Mouse (Mus musculus): Measurements from ENCODE around the gene Hook1. TPM values are rescaled to one million over a fixed set of nuclear protein-coding genes. Genes with fewer than 3 reads are reported as not detected.
A peak's percentile ranks its signal among the peaks of the same experiment; 100 is the strongest.
"Not testable (repeated sequence)": the region's sequence is repeated elsewhere in the genome, so short reads cannot be mapped to it uniquely, and the experiment has no call there.

The Hook1 gene
- total RNA-seq, 2 experiments from 2014 or later = 76.9 to 87.5 TPM

- DNase-seq (ENCODE audit: extremely low spot score in 1 of 2, low spot score in 2 of 2) = no peak
- Histone ChIP-seq H3K27ac (no peak overlapping the region; the same call in 1 of the 2 replicates), H3K4me3 (no peak overlapping the region)
- TF ChIP-seq CTCF (IDR thresholded peaks at IDR 0.05) = no peak
- intact Hi-C loops (cut with DNase I) = no loop called here
These were observed 19.1 kb upstream of the Hook1 start for GRCm38 (mm10) chr4:95947896-95948295.

- intact Hi-C loops (cut with DNase I) = no loop called here
- TF ChIP-seq CTCF (IDR thresholded peaks at IDR 0.05) = no peak
- no peak overlapping the region for H3K4me3 ChIP-seq
These were observed 13.7 kb upstream of the Hook1 start for GRCm38 (mm10) chr4:95953328-95953727.

DNA sequence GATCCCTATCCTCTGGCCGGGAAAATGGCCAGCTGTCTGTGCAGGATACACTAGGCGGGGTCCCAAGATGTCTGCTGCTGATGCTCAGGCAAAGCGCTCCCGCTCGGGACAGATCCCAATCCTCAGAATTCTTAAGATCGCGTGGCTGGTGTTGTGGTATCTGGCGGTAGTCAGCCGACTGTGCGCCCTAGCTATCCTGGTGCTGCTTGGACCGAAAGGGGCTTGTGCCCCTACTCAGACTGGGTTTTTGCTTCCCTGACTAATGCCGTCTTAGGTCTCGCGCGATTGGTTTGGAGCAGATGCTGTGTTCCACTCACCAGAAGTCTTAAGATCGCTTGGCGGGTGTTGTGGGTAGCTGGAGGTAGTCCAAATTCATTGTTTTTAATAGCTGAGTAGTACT, 15.2 kb downstream of the Hook1 start:
- H3K27ac ChIP-seq; DNase-seq (ENCODE audit: extremely low spot score in 1 of 2, low spot score in 2 of 2); intact Hi-C loops (cut with DNase I); H3K4me3 ChIP-seq: not testable (repeated sequence)

More at GRCm38 (mm10) chr4:95953328-95953727, 13.7 kb upstream of the Hook1 start:
- DNase-seq (ENCODE audit: extremely low spot score in 1 of 2, low spot score in 2 of 2) = no peak
- no peak overlapping the region for H3K27ac ChIP-seq

- DNase-seq (ENCODE audit: extremely low spot score in 1 of 2, low spot score in 2 of 2) = no peak
- no peak for TF ChIP-seq CTCF (IDR thresholded peaks at IDR 0.05)
- H3K4me3 ChIP-seq = no peak overlapping the region
- intact Hi-C loops (cut with DNase I) = no loop called here
- no peak overlapping the region for H3K27ac ChIP-seq
These were observed 49.8 kb downstream of the Hook1 start for GRCm38 (mm10) chr4:96016875-96017274.

DNA sequence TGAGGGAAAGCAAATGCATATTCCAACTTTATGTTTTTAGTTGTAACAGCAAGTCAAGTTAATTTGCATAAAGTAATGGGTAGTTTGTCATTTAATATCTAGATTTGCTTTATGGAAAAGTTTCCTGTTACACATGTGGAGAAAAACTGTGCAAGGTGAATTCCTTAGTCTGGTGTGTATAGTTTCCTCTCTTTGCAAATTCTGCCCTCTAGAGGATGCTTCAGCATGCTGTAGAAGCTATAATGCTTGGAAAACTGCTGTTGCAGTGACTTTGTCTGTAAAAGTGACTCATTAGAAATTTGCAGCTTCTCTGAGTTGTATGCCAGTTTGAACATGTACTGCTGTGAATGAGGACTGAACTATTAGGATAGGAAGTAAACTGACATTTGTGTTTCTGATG, 55.8 kb downstream of the Hook1 start:
- intact Hi-C loops (cut with DNase I) = loop anchor here (10.0 kb wide), 1 partner anchor 1018 kb away; no protein-coding TSS in a partner anchor
- DNase-seq (ENCODE audit: extremely low spot score in 1 of 2, low spot score in 2 of 2) = no peak

GRCm38 (mm10) chr4:96028412-96028811, 61.4 kb downstream of the Hook1 start:
- intact Hi-C loops (cut with DNase I) = loop anchor here (10.0 kb wide), 1 partner anchor 1024 kb away; no protein-coding TSS in a partner anchor
- Histone ChIP-seq H3K4me3 (no peak overlapping the region), H3K27ac (peak overlapping the region; percentile 48)
- peak in 1 of 2 experiments; percentile 21 for DNase-seq (ENCODE audit: extremely low spot score in 1 of 2, low spot score in 2 of 2)
- no peak for TF ChIP-seq CTCF (IDR thresholded peaks at IDR 0.05)

More for the DNA sequence above, 55.8 kb downstream of the Hook1 start:
- Histone ChIP-seq H3K4me3 (no peak overlapping the region), H3K27ac (no peak overlapping the region)
- peak; percentile 65 for TF ChIP-seq CTCF (IDR thresholded peaks at IDR 0.05)

GRCm38 (mm10) chr4:96060106-96060505, 93.1 kb downstream of the Hook1 start:
- intact Hi-C loops (cut with DNase I) = no loop called here
- no peak overlapping the region for H3K27ac ChIP-seq

DNA sequence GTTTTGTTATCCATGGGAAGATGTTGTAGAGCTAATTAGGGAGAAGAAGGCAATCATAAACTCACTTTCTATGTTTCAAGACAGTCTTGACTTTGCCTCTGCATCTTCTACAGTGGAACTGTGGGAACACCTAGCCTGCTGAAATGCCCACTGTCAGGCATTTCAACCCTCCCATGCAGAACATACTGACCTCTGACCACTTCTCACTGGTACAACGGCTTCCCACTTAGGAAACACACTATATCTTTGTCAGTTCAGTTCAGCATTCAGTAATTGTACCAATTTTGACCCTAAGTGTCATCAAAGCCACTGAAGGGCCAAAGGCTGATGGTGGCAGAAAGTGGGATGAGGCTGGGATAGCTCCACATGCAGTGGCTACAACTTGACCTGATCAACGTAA, 95.0 kb downstream of the Hook1 start:
- no peak overlapping the region for H3K27ac ChIP-seq
- no peak for DNase-seq (ENCODE audit: extremely low spot score in 1 of 2, low spot score in 2 of 2)
- TF ChIP-seq CTCF (IDR thresholded peaks at IDR 0.05) = no peak
- intact Hi-C loops (cut with DNase I) = no loop called here
- H3K4me3 ChIP-seq = no peak overlapping the region

More at GRCm38 (mm10) chr4:96060106-96060505, 93.1 kb downstream of the Hook1 start:
- TF ChIP-seq CTCF (IDR thresholded peaks at IDR 0.05) = no peak
- no peak for DNase-seq (ENCODE audit: extremely low spot score in 1 of 2, low spot score in 2 of 2)
- no peak overlapping the region for H3K4me3 ChIP-seq

Other genes with a start within 250 kb of the Hook1 start
- gene Cyp2j13, start 110.3 kb downstream of the Hook1 start, total RNA-seq (2021) = 1 to 10 TPM; 1.1 to 1.2 TPM
- 1 to 10 TPM; 1.4 to 1.5 TPM for gene Cyp2j12, start 173.9 kb downstream of the Hook1 start, total RNA-seq (2021)

Data from left cerebral cortex, adult 2 months (tissue).